Mouse (Mus musculus) G1E (cell line): ENCODE results near the gene Gm10053.

Source experiments
- CTCF ChIP-seq: IDR thresholded peaks from 2 replicates; pipeline ENCODE4 v1.5.1; 2012; ENCODE audit warnings: low read depth, low read length, inconsistent platforms, mixed read lengths
- GATA1 ChIP-seq: IDR thresholded peaks from 2 replicates; pipeline ENCODE4 v1.6.1; 2012; ENCODE audit warnings: borderline replicate concordance, low read length, inconsistent platforms, mixed read lengths
- POLR2AphosphoS5 ChIP-seq: IDR thresholded peaks from 2 replicates; pipeline ENCODE4 v1.6.1; 2012; ENCODE audit warnings: low read depth, low read length, inconsistent platforms; ENCODE audit not compliant: insufficient replicate concordance

DNA sequence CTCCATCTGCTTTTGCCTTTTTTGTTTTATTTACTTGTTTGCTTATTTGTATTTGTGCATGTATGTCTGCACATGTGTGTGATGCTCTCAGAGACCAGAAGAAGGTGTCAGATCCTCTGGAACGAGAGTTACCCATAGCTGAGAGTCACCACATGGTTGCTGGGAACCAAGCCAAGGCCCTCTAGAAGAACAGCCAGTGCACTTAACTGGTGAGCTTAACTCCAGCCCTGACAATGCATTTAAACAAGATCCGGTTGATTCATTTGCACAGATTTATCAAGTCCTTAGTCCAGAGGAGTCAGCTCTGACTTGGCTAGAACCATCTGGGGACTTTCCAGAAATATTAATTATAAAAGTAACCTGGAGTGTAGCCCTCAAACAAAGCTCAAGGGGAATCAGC, 1.6 kb upstream of the Gm10053 start:
- TF ChIP-seq CTCF (no peak), GATA1 (no peak), POLR2AphosphoS5 (no peak)
